Mouse (Mus musculus) CH12.LX (cell line): ENCODE measurements around the gene Slc4a8. TPM values are rescaled to one million over a fixed set of nuclear protein-coding genes. Genes with fewer than 3 reads are reported as not detected.

Experiments used
- DNase-seq: peaks from one replicate; pipeline ENCODE4 v3.0.0-alpha.2; 2013; ENCODE audit errors: extremely low read depth
- H3K27ac ChIP-seq: 2 replicates; pipeline ENCODE4 v1.5.1; 2012; ENCODE audit warnings: low read depth, mild to moderate bottlenecking, control low read depth, moderate library complexity; ENCODE audit not compliant: insufficient read depth
- H3K27me3 ChIP-seq: replicated peaks from 2 replicates; pipeline ENCODE3; 2012; ENCODE audit warnings: inconsistent platforms
- H3K36me3 ChIP-seq, 2 experiments: replicated peaks in 1 of 2; 2 replicates each; pipeline versions ENCODE3 to v1.6.1; 2012; ENCODE audit warnings: inconsistent platforms in 1 of 2, low read length in 1 of 2, mild to moderate bottlenecking in 1 of 2, mixed read lengths in 1 of 2, moderate library complexity in 1 of 2; ENCODE audit not compliant: control insufficient read depth in 1 of 2, insufficient read depth in 1 of 2
- H3K4me1 ChIP-seq, 2 experiments: 2 replicates each; pipeline ENCODE4 v1.6.1; 2012; ENCODE audit warnings: inconsistent platforms in 1 of 2, moderate library complexity in 1 of 2; ENCODE audit not compliant: insufficient read depth in 2 of 2, control insufficient read depth in 1 of 2
- H3K4me2 ChIP-seq: 2 replicates; pipeline ENCODE4 v1.6.1; 2012; ENCODE audit warnings: low read depth, mild to moderate bottlenecking, control low read depth; ENCODE audit not compliant: poor library complexity, insufficient read depth, severe bottlenecking
- H3K4me3 ChIP-seq, 3 experiments: fragments of 150-350 bp in 1 of 3; sonication (generic) in 1 of 3; replicated peaks in 1 of 3; 2 replicates each; pipeline versions ENCODE3 to v1.5.1; 2011 to 2012; ENCODE audit warnings: low read depth in 2 of 3, low read length in 2 of 3, mild to moderate bottlenecking in 2 of 3, moderate library complexity in 2 of 3, control low read depth in 1 of 3, improper control_type of control experiment in 1 of 3, inconsistent platforms in 1 of 3, mixed read lengths in 1 of 3; ENCODE audit not compliant: poor library complexity in 1 of 3
- H3K79me2 ChIP-seq: replicated peaks from 2 replicates; pipeline ENCODE4 v1.6.1; 2012; ENCODE audit warnings: mild to moderate bottlenecking, moderate library complexity; ENCODE audit not compliant: control insufficient read depth, poor library complexity, insufficient read depth, severe bottlenecking; ENCODE audit errors: extremely low read depth
- H3K9ac ChIP-seq: 2 replicates; pipeline ENCODE4 v1.6.1; 2012; ENCODE audit warnings: low read depth, mild to moderate bottlenecking, control low read depth, moderate library complexity; ENCODE audit not compliant: insufficient read depth
- H3K9me3 ChIP-seq: replicated peaks from 2 replicates; pipeline ENCODE3; 2012; ENCODE audit warnings: low read length, inconsistent platforms, mixed read lengths
- ETS1 ChIP-seq: conservative IDR thresholded peaks from 2 replicates; pipeline ENCODE4 v1.6.1; 2012; ENCODE audit warnings: low read depth, mild to moderate bottlenecking, inconsistent platforms, low read length, improper control_type of control experiment, moderate library complexity
- IRF4 ChIP-seq: IDR thresholded peaks from 2 replicates; pipeline ENCODE4 v1.6.1; 2014; ENCODE audit warnings: low read depth, mild to moderate bottlenecking, inconsistent platforms, low read length, improper control_type of control experiment
- JUND ChIP-seq: conservative IDR thresholded peaks from 2 replicates; pipeline ENCODE4 v1.6.1; 2011; ENCODE audit warnings: low read depth, low read length, improper control_type of control experiment
- MAX ChIP-seq: IDR thresholded peaks from 2 replicates; pipeline ENCODE4 v1.6.1; 2011; ENCODE audit warnings: low read length, improper control_type of control experiment
- MAZ ChIP-seq: IDR thresholded peaks from 2 replicates; pipeline ENCODE4 v1.6.1; 2012; ENCODE audit warnings: low read depth, mild to moderate bottlenecking, inconsistent platforms, low read length, improper control_type of control experiment, moderate library complexity
- MXI1 ChIP-seq: IDR thresholded peaks from 2 replicates; pipeline ENCODE4 v1.6.1; 2011; ENCODE audit warnings: mild to moderate bottlenecking, low read depth, low read length, improper control_type of control experiment
- NELFE ChIP-seq: IDR thresholded peaks from 2 replicates; pipeline ENCODE4 v1.6.1; 2011; ENCODE audit warnings: low read depth, low read length, improper control_type of control experiment
- POLR2AphosphoS2 ChIP-seq: IDR thresholded peaks from 2 replicates; pipeline ENCODE4 v1.6.1; 2011; ENCODE audit warnings: low read depth, low read length, improper control_type of control experiment
- RAD21 ChIP-seq: IDR thresholded peaks from 2 replicates; pipeline ENCODE4 v1.6.1; 2011; ENCODE audit warnings: low read depth, mild to moderate bottlenecking, low read length, improper control_type of control experiment, moderate library complexity
- SIN3A ChIP-seq: IDR thresholded peaks from 2 replicates; pipeline ENCODE4 v1.6.1; 2012; ENCODE audit warnings: low read length, improper control_type of control experiment, inconsistent platforms
- TBP ChIP-seq: conservative IDR thresholded peaks from 2 replicates; pipeline ENCODE4 v1.6.1; 2011; ENCODE audit warnings: low read depth, low read length, improper control_type of control experiment
- UBTF ChIP-seq: IDR thresholded peaks from 2 replicates; pipeline ENCODE4 v1.6.1; 2012; ENCODE audit warnings: low read depth, mild to moderate bottlenecking, inconsistent platforms, low read length, improper control_type of control experiment, moderate library complexity
- USF1 ChIP-seq: IDR thresholded peaks from 2 replicates; pipeline ENCODE4 v1.6.1; 2014; ENCODE audit warnings: low read depth, mild to moderate bottlenecking, inconsistent platforms, low read length, improper control_type of control experiment
- USF2 ChIP-seq: conservative IDR thresholded peaks from 2 replicates; pipeline ENCODE4 v1.6.1; 2011; ENCODE audit warnings: low read depth, low read length, improper control_type of control experiment
- ZC3H11A ChIP-seq: IDR thresholded peaks from 2 replicates; pipeline ENCODE4 v1.6.1; 2012; ENCODE audit warnings: low read depth, mild to moderate bottlenecking, inconsistent platforms, low read length, improper control_type of control experiment
- ZKSCAN1 ChIP-seq: IDR thresholded peaks from 2 replicates; pipeline ENCODE4 v1.6.1; 2012; ENCODE audit warnings: low read depth, inconsistent platforms, low read length, improper control_type of control experiment, borderline replicate concordance
- ZMIZ1 ChIP-seq: IDR thresholded peaks from 2 replicates; pipeline ENCODE4 v1.6.1; 2012; ENCODE audit warnings: low read depth, mild to moderate bottlenecking, inconsistent platforms, low read length, improper control_type of control experiment
- dilution Hi-C: fragments of 300-500 bp; cut with MboI; formaldehyde crosslinking; loops from 2 replicates; pipeline ENCODE4 v1.14.3; 2020; ENCODE audit warnings: low sequenced_read_pairs; ENCODE audit not compliant: extremely low pct_unique_long_range_greater_than_20kb, extremely low pct_ligation_motif_present
- in situ Hi-C: fragments of 300-500 bp; cut with MboI; formaldehyde crosslinking; loops from 3 replicates; pipeline ENCODE4 v1.14.3; 2019; ENCODE audit warnings: low sequenced_read_pairs, low pct_ligation_motif_present, low pct_unique_long_range_greater_than_20kb, mixed read lengths
- polyA plus RNA-seq: library from polyadenylated mRNA; unstranded; fragments of >175 nt; gene quantifications from 2 replicates; pipeline ENCODE4 v1.2.1, GENCODE M21; 2012; ENCODE audit warnings: low read depth; ENCODE audit not compliant: insufficient read length
- total RNA-seq, 2 experiments: library from RNA; depleted of rRNA; stranded (reverse); fragments of 300-350 nt in 1 of 2; fragments of >200 nt in 1 of 2; gene quantifications; 2 replicates each; pipeline ENCODE4 v1.2.3; 2012 to 2014

The Slc4a8 gene
- total and polyA plus RNA-seq, 3 experiments: 4.7 to 9.6 (median 5.1) TPM

DNA sequence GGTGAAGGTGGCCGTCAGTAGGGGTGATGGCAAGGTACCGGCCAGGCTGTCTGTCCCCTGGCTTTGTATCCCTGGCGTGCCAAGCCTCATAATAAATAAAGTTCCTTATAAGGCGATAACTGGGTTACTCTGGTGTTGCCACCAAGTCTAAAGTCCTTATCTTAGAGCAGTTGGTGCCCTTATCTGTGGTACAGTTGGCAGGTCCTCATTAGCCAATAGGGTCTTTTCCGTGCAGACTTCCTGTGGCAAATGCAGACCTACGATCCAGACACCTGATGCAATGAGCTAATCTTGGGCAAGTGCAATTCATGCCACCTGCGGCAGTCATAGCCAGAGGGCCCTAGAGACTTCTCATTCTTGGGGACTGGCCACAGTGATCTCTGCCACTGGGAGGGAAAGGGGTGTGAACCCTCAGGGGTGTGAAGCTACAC, 23.2 kb upstream of the Slc4a8 start:
- peaks cover 6% of the 10 kb centered on the region for H3K27me3 ChIP-seq
- in situ Hi-C loops: no loop called here
- H3K79me2 ChIP-seq: no peaks in the 10 kb centered on the region
- TF ChIP-seq ETS1 (no peak), USF2 (no peak), IRF4 (no peak)
- peaks cover 14 to 35% of the 10 kb centered on the region in 2 experiments for H3K4me1 ChIP-seq
- DNase-seq: no peak
- no peak overlapping the region for H3K9ac ChIP-seq
- H3K27ac ChIP-seq: no peak overlapping the region
- H3K4me3 ChIP-seq: no peak overlapping the region
- no peaks in the 10 kb centered on the region for H3K9me3 ChIP-seq
- H3K4me2 ChIP-seq: no peak overlapping the region
- dilution Hi-C loops: no loop called here
- H3K36me3 ChIP-seq: no peaks in the 10 kb centered on the region

DNA sequence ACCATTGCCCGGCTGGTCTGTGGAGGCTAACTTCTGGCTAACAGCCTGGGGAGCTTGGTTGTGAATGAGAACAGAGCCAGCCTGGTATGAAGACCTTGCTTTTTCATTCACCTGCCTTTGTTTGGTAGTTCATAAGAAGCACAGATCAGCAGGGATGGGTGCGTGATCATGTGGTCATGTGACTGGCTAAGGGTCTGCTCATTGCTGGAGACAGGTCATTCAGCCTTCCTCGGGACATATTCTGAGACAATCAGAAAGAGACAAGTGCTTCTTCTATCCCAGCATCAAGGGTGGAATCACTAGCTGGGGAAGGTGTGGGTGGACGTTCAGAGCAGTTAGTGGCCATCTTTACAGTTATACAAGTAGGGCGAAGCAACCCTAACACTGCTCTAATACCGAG, 22.1 kb upstream of the Slc4a8 start:
- no peaks in the 10 kb centered on the region for H3K79me2 ChIP-seq
- H3K27ac ChIP-seq: no peak overlapping the region
- no peak overlapping the region for H3K4me2 ChIP-seq
- no peak overlapping the region for H3K9ac ChIP-seq
- DNase-seq: no peak
- dilution Hi-C loops (no loop called here), in situ Hi-C loops (no loop called here)
- H3K36me3 ChIP-seq: no peaks in the 10 kb centered on the region
- no peak overlapping the region for H3K4me3 ChIP-seq
- no peaks in the 10 kb centered on the region for H3K9me3 ChIP-seq
- H3K4me1 ChIP-seq: peaks cover 14 to 34% of the 10 kb centered on the region in 2 experiments
- peaks cover 6% of the 10 kb centered on the region for H3K27me3 ChIP-seq
- TF ChIP-seq MAZ (no peak), USF1 (no peak), MAX (no peak), TBP (no peak), ZMIZ1 (no peak), ZKSCAN1 (no peak), NELFE (no peak), RAD21 (no peak), POLR2AphosphoS2 (no peak), JUND (no peak), IRF4 (no peak), MXI1 (no peak), SIN3A (no peak), ZC3H11A (no peak), UBTF (no peak)
